Mouse (Mus musculus): ENCODE measurements around the gene Spag9.
A peak's percentile ranks its signal among the peaks of the same experiment; 100 is the strongest.

The Spag9 gene

DNA sequence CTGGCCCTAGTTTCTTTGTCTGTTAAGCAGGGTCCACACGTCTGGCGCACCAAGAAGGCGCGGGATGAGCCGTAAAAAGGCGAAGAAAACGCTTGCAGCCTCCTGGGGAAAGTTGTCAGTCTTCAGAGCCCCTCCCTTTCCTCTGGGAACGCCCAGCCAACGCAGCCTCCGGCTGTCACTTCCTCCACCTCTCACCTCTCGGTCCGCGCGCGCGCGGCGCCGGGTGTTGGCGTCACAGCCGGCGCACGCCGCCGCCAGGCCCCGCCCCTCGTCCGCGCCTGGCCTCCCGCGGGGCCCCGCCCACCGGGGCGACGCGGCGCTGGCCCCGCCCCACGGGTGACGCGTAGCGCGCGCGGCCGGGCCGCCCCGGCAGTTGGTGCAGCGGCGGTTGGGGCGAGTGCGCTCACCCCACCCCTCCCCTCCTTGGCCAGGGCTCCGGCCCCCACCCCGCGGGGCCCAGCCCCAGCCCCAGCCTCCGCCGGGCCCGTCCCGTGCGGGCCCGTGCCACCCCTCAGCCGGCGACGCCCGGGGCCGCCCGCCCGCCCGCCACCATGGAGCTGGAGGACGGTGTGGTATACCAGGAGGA lies at the start of gene Spag9:
Gene Spag9 (plus strand): TSS at position 372 of the 586 bp plus-strand sequence.
- peak; percentile 92 for DNase-seq

DNA sequence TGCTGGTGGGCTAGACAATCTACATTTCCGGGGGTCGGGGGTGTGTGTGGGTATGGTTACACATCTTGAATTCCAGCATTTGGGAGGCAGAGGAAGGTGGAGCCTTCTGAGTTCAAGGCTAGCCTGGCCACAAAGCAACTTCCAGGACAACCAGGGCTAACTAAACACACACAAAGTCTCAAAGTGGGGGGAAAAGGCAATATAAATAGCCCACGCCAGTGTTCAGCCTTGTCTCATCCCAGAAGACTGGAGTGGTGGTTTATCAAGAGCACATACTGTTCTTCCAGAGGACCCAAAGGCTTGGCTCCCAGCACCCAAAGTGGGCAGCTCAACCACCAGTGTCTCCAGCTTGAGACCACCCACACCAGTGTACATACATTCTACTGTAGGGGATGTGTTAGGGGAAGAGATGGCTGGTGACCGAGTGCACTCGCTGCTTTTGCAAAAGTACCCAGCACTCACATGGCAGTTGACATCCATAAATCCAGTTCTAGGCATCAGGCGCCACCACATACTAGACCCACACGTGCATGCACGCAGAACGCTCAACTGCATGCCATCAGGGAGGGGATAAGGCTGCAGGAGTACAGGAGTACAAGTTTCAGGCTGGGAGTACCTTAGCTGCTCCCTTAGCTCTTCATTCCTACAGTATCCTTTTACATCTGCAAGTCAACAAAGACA lies 46.9 kb upstream of the Spag9 start:
- DNase-seq = no peak

DNA sequence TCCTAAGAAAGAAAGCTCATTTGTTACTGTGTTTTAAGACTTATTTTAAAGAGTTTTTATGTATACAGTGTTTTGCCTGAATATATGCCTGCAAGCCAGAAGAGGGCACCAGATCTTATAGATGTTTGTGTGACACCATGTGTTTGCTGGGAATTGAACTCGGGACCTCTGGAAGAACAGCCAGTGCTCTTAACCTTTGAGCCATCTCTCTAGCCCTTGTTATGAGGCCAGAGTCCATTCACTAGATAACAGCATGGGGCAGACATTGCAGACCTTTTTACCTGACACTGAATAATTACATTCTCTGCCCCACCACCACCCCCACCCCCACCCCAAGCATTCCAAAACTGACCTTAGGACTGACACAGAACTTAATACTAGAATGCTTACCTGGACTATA lies 45.8 kb upstream of the Spag9 start:
- no peak for DNase-seq

DNA sequence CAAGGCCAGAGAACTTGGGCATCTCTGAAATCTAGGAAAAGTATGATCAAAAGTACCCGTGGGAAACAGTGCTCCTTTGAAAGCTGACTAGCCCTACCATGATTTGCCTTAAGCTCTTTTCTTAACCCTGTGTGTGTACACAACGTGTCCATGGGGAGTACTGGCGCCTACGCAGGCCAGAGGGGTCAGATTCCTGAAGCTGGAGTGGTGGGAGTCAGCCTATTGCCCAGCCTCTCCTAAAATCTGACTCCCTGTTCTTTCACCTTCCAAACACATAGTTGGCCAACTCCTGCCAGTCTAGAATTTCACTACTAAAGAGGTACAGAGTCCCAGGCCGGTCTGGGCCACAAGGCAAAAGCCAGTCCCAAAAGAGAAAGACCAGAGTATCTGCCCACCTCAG lies 43.5 kb upstream of the Spag9 start:
- no peak for DNase-seq

DNA sequence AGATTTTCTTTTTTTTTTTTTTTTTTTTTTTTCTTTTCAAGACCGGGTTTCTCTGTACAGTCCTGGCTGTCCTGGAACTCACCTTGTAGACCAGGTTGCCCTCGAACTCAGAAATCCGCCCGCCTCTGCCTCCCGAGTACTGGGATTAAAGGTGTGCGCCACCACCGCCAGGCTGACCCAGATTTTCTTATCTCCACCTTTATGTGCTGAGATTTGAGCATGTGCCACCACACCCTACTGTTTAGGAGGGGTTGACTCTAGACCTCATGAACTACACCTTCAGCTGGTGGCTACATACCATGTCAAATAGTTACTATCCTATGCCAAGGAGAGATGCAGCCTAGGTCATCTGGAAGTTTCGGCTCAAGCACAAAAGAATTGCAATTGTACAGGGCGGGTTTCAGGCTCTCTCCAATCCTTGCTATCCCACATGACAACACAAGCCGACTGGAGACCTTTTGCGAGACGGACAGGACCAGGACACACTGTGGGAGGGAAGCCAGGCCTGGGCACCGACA lies 41.1 kb upstream of the Spag9 start:
- no peak for DNase-seq

DNA sequence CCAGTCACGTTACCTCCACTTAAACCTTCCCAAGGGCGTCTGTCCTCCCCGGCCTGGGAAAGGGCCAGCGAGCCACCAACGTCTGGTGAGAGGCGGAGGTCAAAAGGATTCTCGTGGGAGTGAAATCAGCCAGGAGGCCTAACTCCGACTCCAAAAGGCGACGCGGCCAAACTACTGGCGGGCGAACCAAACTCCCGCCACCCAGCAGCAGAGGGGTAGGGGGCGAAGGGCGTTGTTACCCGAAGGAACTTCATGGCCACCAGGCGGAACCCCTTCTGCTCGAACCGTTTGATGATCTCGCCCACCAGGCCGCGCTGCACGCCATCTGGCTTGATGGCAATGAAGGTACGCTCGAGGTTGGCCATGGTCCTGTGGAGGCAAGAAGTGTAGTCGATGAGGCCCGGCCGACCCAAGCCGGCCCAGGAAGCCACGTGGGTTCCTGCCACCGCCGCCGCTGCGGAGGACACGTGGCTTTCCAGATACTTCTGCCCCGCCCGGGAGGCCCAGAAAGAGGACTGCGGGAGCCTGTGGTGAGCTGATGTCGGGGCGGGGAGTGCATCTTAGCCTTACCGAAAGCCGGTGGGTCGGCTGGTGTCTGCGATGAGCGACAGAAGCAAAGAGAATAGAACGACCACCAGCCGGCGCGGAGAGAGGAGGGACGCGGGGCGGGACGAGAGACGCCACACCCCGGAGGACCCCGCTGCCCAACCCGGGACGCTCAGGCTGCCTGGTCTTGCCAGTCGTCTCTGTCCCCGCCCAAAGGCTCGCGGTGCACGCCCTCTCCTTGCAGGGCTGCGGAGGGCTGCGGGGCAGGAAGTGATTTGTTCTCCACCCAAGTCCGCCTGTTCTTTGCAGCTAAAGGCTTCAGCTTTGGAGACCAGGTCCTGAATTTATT lies 40.4 kb upstream of the Spag9 start:
- peak; percentile 86 for DNase-seq

DNA sequence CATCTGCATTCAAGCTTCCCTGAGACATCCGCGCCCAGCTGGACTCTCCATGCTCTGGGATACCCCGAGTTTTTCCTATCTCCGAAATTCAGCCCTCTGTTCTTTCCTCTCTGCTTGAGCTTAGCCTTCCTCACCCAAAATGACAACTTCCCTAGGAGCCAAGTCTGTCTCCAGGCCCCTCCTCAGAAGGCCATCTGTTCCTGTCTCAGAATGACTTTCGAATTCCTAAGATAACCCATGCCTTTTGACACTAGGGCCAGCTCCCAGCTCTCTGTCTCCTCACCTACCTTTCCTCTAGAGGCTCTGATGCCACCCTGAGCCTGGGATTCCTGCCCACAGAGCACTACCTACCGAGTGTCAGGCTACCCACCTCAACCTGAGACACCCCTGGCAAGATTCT lies 39.7 kb upstream of the Spag9 start, which contains the start of gene Nme2:
Gene Nme2 (minus strand): TSS at position 101 of the 400 bp plus-strand sequence.
- no peak for DNase-seq

DNA sequence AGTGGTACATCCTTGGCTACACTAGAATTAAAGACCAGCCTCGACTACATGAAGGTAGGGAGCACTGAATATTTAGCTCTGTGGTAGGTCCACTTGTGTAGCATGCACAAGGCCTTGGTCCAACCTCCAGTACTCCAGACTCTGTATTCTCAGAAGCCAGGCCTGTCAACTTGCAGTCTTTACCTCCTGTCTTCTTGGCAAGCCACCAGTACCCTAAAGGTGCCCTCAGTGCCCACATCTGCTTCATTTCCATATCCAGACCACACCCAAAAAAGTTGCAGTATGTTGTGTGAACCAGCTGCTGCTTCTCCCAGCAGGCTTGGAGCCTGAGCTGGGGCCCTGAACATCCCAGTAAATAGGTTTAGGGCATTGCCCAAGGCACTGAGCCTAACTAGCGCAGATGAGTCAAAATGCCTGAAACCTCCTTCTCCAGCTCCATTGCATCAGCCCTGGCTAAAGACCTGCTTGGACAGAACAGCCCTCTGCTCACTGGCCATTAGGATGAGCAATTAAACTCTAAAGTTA lies 38.8 kb upstream of the Spag9 start:
- DNase-seq = no peak

DNA sequence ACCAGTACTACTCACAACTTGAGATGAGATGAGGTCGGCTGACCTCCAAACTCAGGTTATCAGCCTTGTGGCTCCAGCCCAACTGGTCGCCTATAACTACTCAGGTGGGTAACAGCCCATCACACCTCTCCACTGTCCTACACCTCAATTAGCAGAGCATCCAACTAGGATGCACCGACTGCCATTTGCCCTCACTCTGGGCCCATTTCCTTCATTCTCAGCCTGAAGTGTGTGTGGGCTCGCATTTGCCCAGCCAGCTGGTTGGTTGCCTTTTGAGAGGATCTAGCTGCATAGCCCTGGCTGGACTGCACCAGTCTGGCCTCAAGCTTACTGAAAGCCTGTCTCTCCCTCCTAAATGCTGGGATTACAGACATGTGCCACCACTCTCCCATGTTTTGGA lies 38.1 kb upstream of the Spag9 start:
- DNase-seq = no peak

DNA sequence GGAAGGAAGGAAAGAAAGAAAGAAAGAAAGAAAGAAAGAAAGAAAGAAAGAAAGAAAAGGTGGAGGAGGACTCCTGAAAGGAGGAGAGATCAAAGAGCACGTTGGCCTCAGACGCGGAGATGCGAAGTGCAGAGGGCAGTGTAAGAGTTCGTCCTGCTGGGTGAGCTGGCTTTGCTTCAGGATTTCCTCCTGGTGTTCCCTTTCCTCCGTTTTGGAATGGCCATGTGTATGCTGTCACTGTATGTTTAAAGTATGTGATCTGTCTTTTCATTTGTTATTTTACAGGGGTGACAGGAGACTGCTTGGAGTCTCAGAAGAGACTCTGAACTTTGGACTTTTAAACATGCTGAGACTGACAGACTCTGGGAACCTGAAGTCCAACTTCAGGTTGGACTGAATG lies 34.4 kb upstream of the Spag9 start:
- no peak for DNase-seq

DNA sequence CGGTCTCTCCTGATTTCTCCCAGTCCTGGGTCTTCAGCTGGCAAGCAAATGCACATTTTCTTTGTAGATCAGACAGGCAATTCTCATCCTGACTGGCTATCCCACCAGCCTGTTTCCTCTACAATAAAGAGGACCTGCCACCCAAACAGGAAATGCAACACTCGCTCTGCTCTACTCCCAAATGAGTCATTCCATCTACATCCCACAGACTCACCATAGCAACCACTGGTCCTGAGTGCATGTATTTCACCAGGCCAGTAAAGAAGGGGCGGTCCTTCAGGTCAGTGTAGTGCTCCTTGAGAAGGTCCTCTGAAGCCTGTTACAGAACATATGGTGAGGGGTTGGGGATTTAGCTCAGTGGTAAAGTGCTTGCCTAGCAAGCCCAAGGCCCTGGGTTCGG lies 32.9 kb upstream of the Spag9 start:
- no peak for DNase-seq

DNA sequence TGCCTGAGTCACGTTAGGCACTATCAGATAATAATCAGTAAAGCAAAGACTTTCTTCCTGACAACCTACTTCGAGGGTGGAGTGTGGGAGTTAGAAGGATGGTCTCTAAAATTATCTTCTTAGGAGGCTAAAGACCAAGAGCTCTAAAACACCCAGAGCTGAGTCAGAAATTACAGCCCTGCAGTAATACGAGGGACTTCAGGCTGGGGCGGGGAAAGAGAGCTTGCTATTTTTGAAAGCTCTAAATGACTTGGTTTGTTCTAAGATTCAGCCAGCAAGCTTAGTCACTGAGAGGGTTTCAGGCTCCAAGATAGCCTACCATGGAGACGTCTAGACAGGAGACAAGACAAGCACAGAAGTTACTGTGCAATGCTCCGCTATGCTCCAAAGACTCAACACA lies 30.5 kb upstream of the Spag9 start:
- no peak for DNase-seq

DNA sequence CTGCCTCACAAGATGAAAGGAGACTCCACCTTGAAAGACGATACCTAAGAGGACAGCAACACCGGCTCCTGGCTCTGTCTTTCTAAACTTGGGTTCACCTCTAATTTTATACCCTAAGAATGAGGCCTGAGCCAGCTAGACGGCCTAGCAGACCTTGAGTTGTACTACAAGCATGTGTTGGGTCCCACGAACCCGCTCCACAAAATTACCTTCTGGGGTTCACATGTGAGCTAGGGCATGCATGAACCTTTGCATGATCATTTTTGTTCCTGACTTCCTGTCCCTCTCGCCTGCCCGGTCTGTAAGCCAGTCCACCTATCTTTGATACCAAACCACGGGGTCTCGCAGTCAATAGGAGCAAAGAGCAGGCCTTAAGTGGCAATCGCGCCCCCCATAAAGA lies 28.5 kb upstream of the Spag9 start:
- no peak for DNase-seq

DNA sequence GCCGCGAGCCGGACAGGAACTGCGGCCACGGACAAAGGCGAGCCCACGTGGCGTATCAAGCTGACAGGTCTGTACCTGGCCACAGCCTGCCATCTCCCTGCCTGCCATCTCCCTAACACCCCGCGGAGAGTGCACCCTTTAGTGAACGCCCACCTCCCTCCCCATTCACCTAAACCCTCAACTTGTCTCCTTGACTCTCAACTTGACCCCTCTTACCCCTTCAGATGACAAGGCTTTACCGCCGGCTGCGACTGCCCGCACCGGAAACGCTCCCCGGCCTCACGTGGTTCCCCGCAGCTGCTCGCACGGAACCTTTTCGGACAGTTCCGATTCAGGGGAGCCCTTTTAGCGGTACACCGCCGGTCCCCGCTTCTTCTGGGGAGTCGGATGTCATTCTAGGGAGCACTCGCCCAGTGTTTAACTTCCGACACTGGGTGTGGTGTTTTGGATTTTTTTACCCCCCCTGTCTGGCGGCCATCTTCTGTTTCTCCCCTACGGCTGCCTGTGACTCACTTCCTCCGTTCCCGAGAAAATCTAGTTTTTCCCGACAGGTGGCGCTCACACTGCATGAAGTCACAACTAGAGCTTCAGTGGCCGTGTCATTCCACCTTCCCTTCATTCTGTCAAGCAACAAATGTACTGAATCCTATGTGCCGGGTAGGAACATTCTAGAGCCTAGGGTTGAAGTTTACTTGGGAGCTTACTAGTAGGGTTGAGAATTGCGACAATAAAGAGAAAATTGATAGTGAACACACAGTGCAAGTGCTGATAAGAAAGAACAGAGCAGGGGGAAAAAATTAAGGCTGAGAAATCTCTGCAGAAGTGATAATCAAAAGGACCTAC lies 27.7 kb upstream of the Spag9 start, which contains the start of the genes Gm20390 and Nme1:
Gene Gm20390 (minus strand): TSS at position 289 of the 843 bp plus-strand sequence.
Gene Nme1 (minus strand): TSS at position 517 of the 843 bp plus-strand sequence.
- DNase-seq = peak; percentile 97

DNA sequence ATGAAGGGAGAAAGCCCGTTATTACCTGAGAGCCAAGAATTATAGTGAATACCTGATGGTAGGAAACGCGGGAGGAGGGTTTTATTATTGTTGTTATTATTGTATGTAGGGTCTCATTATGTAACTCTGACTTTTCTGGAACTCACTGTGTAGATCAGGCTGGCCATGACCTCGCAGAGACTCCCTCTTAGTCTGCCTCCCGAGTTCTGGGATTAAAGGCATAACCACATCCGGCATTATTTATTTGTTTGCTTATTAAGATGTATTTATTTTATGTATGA lies 27.1 kb upstream of the Spag9 start:
- no peak for DNase-seq

DNA sequence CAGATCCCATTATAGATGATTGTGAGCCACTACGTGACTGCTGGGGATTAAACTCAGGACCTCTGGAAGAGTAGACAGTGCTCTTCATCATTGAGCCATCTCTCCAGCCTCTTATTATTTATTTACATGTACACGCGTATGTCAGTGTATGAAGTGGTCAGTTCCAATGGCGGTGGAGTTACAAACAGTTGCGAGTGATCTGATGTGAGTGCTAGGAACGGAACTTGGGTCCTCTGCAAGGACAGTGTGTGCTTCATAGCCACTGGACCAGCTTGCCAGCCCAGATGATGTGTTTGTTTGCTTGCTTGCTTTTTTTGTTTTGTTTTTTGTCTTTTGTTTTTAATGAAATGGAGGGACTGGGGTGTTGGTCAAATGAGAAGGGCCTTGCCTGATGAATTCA lies 26.7 kb upstream of the Spag9 start:
- no peak for DNase-seq

DNA sequence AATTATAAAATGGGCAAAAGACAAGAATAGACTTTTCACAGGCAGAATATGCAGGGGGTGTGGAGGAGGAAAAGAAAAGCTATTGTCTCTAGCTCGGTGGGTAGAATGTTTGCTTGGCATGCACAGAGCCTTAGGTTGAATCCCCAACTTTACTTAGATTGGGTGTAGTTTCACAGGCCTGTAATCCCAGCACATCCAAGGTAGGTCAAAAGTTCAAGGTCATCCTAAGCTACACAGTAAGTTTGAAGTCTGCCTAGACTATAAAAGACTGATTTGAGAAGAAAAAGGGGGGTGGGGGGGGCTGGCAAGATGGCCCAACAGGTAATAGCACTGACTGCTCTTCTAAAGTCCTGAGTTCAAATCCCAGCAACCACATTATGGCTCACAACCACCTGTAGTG lies 26.1 kb upstream of the Spag9 start:
- no peak for DNase-seq

DNA sequence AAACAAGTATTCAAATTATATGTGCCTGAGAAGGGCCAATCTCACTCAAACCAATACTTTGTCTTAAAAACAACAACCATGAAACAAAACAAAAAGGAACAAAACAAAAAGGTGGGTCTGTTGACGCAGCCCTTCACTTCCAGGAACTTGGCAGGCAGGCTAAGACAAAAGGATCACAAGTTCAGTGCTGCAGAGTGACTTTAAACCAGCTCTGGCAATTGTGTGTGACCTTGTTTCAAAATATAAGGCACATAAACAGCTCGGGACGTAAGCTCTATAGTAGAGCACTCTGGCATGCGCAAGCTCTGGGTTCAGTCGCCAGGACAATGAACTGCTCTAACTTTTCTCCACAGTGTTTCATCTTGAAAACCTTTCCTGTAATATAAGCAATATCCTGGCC lies 22.9 kb upstream of the Spag9 start:
- no peak for DNase-seq

DNA sequence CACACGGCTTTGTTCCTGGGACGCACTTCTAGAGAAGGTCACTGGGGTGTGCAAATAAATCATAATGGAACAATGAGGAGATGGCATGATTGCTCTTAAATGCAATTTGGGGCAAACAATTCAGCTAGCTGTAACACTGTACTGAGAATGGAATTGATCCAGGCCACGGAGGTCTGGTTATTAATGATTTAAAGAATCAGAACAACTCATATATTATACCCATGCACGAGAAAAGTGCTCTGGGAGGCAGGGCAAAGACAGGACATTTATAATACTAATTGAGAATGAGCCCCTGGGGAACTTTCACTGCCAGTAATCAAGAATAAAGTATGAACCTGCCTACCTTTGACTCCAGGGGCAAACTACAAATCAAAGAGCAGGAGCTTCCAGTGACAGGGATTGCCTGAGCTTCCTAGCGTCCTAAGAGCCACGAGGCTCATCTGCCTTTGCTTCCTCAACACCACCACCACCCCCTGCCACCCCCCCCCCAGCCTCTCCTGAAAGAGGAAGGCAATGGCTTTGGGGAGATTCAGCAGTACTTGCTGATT lies 16.3 kb upstream of the Spag9 start:
- DNase-seq = no peak

DNA sequence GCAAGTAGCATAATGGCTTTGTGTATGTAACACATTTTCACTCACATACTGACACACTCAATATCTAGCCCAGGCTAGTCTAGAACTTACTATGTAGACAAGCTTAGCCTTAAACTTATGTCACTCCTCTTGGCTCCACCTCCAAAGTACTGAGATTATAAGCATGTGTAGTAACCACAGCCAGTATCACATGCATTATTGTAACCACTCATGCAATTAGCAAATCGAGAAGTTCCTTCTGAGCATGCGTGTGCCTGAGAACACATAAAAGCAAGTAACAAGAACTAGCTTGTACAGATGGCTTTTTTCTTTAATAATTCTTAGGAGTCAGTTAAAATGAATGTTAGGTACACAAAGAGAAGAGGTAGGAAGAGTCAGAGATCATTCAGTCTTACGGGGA lies 11.3 kb upstream of the Spag9 start:
- DNase-seq = no peak

DNA sequence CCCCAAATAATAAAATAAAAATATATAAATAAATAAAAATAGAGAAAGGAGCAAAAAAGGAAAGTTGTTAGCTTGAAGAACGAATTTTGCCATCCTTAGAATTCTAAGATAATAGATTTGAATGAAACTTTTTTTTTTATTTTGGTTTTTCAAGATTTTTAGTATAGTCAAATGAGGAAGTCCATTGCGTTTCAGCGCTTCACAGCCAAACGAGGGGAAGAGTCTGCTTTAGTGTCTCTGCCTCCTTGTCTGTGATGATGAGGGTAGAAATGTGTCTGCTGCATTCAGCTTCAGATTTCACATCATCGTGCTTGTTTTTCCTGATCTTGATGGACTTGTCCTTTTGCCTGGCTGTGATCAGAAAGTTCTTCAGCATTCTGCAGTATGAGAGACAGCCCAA lies 10.6 kb upstream of the Spag9 start:
- no peak for DNase-seq

DNA sequence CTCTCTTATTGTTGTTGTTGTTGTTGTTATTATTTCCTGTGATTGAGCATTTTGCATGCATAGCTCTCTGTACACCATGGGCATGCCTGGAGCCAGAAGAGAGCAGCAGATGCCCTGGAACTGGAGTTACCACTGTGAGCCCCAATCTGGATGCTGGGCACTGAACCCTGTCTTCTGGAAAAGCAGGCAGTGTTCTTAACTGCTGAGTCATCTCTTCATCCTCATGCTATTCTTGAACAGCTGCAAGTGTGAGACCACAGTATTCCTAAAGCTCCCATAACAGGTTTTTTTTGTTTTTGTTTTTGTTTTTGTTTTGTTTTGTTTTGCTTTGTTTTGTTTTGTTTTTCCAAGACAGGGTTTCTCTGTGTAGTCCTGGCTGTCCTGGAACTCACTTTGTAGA lies 9.6 kb upstream of the Spag9 start:
- DNase-seq = no peak
